Mouse (Mus musculus): ENCODE measurements around the gene Pvalb. TPM values are rescaled to one million over a fixed set of nuclear protein-coding genes. Genes with fewer than 3 reads are reported as not detected.
A peak's percentile ranks its signal among the peaks of the same experiment; 100 is the strongest.

The Pvalb gene
- polyA plus RNA-seq, 1 experiment from 2014 or later, result not detected

DNA sequence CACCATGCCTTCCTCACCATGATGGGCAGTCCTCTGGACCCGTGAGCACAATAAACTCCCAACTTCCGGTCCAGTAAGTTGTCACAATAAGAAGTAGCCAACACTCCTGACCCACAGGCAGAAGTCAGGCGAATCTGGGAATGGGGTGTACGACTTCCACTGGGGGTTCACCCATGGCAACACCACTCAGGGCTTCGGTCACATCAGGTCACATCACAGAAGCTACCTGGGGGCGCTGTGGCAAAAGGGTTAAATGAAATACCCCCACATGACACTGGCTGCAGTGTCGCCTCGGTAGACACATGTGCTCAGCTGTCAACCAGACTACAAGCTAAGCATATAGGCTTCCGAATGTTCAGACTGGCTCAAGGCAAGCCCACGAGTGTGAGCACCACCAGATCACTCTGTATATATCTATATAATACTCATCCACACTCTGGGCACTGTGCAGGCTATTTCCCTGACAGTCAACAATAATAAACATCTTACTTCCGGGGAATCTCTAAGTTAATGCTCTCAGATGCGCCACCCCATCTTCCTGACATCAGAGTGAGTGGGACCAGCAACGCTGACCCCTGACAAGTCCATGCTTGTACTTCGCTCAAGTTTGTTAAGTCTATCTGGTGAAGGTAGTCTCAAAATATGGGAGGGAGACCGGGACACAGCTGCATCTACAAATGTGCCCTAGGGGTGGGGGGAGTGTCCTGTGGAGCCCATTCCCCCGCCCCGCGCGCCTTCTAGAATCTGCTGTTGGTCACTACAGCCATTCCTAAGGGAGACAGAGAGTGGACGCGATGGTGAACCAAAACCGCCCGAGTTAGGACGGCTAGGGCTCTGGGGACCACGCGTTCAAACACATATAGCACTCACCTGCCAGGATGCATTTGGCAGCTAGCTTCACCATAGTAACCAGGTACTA lies 33.0 kb downstream of the Pvalb start:
- no peak; the same call in 1 of the 2 replicates for ATAC-seq (replicated peaks; ENCODE audit: low FRiP score, low TSS enrichment, low read depth)
- peak overlapping the region; percentile 88 for H3K4me2 ChIP-seq (ENCODE audit: low read length)
- H3K9me3 ChIP-seq (ENCODE audit: control insufficient read depth, low read length), result no peaks in the 10 kb centered on the region
- peaks cover 15% of the 10 kb centered on the region for H3K4me1 ChIP-seq (replicated peaks; ENCODE audit: control insufficient read depth, insufficient read depth, low read length)
- WGBS, result 25% methylated on average over 26 of the region's 26 CpGs
- no peaks in the 10 kb centered on the region for H3K36me3 ChIP-seq (ENCODE audit: control insufficient read depth, insufficient read depth, low read length)
- no peak for DNase-seq (ENCODE audit: low spot score)
- H3K9ac ChIP-seq (ENCODE audit: low read length), result peak overlapping the region; percentile 64
- 0 out of 2 replicates have a peak overlapping the region, but pooled peaks have one; percentile 38 for H3K27ac ChIP-seq (ENCODE audit: low read depth)
- peak overlapping the region; percentile 70 for H3K4me3 ChIP-seq (ENCODE audit: low read depth, low read length)
- H3K27me3 ChIP-seq (replicated peaks; ENCODE audit: control insufficient read depth, insufficient read depth, low read length), result no peaks in the 10 kb centered on the region

DNA sequence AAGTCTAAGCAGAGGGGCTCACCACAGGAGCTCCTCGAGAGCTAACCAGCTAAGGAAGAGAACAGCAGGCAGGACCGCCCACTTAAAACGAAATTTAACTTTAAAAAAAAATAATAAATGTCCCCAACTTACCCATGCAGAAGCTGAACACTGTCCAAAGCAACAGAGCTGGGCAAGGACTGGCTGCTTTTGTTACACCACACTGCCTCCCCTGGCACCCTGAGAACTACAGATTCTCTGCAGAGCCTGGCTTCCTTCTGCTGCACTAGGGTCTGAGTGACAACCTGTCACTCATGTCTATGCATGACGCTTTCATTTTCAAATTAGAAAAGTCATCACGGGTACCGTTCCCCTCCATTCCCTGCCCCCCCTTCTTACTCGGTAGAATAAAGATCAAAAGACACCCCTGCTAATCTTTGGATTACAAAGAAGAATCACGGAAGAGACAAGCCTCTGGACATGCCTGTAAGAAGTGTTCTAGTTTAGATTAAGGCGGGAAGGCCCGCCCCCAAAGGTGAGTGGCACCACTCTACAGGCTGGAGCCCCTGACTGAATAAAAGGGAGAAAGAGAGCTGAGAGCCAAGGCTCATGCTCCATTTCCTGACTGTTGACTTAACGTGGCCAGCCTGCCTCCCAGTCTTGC lies 33.8 kb downstream of the Pvalb start:
- H3K27me3 ChIP-seq (replicated peaks; ENCODE audit: control insufficient read depth, insufficient read depth, low read length), result no peaks in the 10 kb centered on the region
- H3K9ac ChIP-seq (ENCODE audit: low read length), result no peak overlapping the region
- no peak for ATAC-seq (replicated peaks; ENCODE audit: low FRiP score, low TSS enrichment, low read depth)
- peaks cover 15% of the 10 kb centered on the region for H3K4me1 ChIP-seq (replicated peaks; ENCODE audit: control insufficient read depth, insufficient read depth, low read length)
- H3K36me3 ChIP-seq (ENCODE audit: control insufficient read depth, insufficient read depth, low read length), result peaks cover 5% of the 10 kb centered on the region; the same call in 1 of the 2 replicates
- 84% methylated on average over 11 of the region's 11 CpGs for WGBS
- H3K4me2 ChIP-seq (ENCODE audit: low read length), result peak overlapping the region; percentile 88; the same call in 1 of the 2 replicates
- no peaks in the 10 kb centered on the region for H3K9me3 ChIP-seq (ENCODE audit: control insufficient read depth, low read length)
- no peak overlapping the region for H3K4me3 ChIP-seq (ENCODE audit: low read depth, low read length)
- no peak overlapping the region for H3K27ac ChIP-seq (ENCODE audit: low read depth)
- no peak for DNase-seq (ENCODE audit: low spot score)

DNA sequence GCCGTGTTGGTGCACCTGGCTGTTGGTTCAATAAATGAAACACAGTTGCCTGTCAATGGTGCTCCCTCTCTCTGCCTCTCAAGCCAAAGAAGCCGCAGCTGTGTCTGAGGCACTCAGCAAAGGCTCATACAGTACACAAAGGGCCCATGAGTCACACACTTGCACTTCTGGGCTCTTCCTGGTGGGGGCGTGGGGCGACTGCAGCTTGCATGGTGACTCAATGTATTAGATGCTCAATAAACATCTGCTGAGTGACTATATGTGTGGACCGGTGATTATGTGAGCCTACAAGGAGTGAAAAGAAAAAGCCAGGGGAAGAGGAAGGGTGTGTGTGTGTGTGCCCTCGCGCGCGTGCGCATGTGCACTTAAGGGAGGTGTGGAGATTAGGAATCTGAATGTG lies 34.5 kb downstream of the Pvalb start:
- H3K27ac ChIP-seq (ENCODE audit: low read depth), result no peak overlapping the region
- no peak overlapping the region for H3K4me3 ChIP-seq (ENCODE audit: low read depth, low read length)
- no peak overlapping the region for H3K9ac ChIP-seq (ENCODE audit: low read length)
- H3K4me1 ChIP-seq (replicated peaks; ENCODE audit: control insufficient read depth, insufficient read depth, low read length), result peaks cover 15% of the 10 kb centered on the region
- no peaks in the 10 kb centered on the region for H3K9me3 ChIP-seq (ENCODE audit: control insufficient read depth, low read length)
- no peak overlapping the region for H3K4me2 ChIP-seq (ENCODE audit: low read length)
- ATAC-seq (replicated peaks; ENCODE audit: low FRiP score, low TSS enrichment, low read depth) (no peak), DNase-seq (ENCODE audit: low spot score) (no peak)
- WGBS, result 92% methylated on average over 10 of the region's 10 CpGs
- H3K36me3 ChIP-seq (ENCODE audit: control insufficient read depth, insufficient read depth, low read length), result peaks cover 7% of the 10 kb centered on the region; the same call in 1 of the 2 replicates
- H3K27me3 ChIP-seq (replicated peaks; ENCODE audit: control insufficient read depth, insufficient read depth, low read length), result no peaks in the 10 kb centered on the region

GRCm38 (mm10) chr15:78170708-78171107 lies 35.5 kb downstream of the Pvalb start:
- ATAC-seq (replicated peaks; ENCODE audit: low FRiP score, low TSS enrichment, low read depth) (no peak), DNase-seq (ENCODE audit: low spot score) (no peak)
- WGBS, result 96% methylated on average over 15 of the region's 15 CpGs
- peaks cover 10% of the 10 kb centered on the region; the same call in 1 of the 2 replicates for H3K36me3 ChIP-seq (ENCODE audit: control insufficient read depth, insufficient read depth, low read length)
- no peak overlapping the region for H3K4me2 ChIP-seq (ENCODE audit: low read length)
- H3K27ac ChIP-seq (ENCODE audit: low read depth), result no peak overlapping the region
- H3K9ac ChIP-seq (ENCODE audit: low read length), result no peak overlapping the region
- no peak overlapping the region for H3K4me3 ChIP-seq (ENCODE audit: low read depth, low read length)
- no peaks in the 10 kb centered on the region for H3K9me3 ChIP-seq (ENCODE audit: control insufficient read depth, low read length)
- H3K4me1 ChIP-seq (replicated peaks; ENCODE audit: control insufficient read depth, insufficient read depth, low read length), result peaks cover 15% of the 10 kb centered on the region
- no peaks in the 10 kb centered on the region for H3K27me3 ChIP-seq (replicated peaks; ENCODE audit: control insufficient read depth, insufficient read depth, low read length)

DNA sequence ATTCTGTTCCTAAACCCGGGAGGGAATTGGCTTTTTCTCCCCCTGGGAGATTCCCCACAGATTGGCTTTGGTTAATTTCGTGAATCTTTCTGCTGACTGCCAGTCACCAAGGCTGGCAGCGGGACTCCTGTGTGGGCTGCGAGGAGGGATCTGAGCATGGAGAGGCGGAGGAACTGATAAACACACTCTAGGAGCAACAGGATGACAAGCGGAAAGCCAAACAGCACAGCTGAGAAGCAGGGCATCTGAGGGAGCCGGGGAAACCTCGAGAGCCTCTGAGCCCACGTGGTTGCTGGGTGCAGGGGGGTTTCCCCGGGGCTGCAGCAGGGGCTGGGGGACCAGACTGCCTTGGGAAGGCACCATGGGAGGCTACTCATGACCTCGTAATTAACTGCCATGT lies 36.6 kb downstream of the Pvalb start:
- H3K9me3 ChIP-seq (ENCODE audit: control insufficient read depth, low read length), result no peaks in the 10 kb centered on the region
- peaks cover 11% of the 10 kb centered on the region; the same call in 1 of the 2 replicates for H3K36me3 ChIP-seq (ENCODE audit: control insufficient read depth, insufficient read depth, low read length)
- ATAC-seq (replicated peaks; ENCODE audit: low FRiP score, low TSS enrichment, low read depth), result no peak
- H3K4me3 ChIP-seq (ENCODE audit: low read depth, low read length), result no peak overlapping the region
- 79% methylated on average over 11 of the region's 11 CpGs for WGBS
- no peak overlapping the region for H3K9ac ChIP-seq (ENCODE audit: low read length)
- H3K27ac ChIP-seq (ENCODE audit: low read depth), result no peak overlapping the region
- no peaks in the 10 kb centered on the region for H3K27me3 ChIP-seq (replicated peaks; ENCODE audit: control insufficient read depth, insufficient read depth, low read length)
- no peak for DNase-seq (ENCODE audit: low spot score)
- no peak overlapping the region for H3K4me2 ChIP-seq (ENCODE audit: low read length)
- H3K4me1 ChIP-seq (replicated peaks; ENCODE audit: control insufficient read depth, insufficient read depth, low read length), result peaks cover 10% of the 10 kb centered on the region

DNA sequence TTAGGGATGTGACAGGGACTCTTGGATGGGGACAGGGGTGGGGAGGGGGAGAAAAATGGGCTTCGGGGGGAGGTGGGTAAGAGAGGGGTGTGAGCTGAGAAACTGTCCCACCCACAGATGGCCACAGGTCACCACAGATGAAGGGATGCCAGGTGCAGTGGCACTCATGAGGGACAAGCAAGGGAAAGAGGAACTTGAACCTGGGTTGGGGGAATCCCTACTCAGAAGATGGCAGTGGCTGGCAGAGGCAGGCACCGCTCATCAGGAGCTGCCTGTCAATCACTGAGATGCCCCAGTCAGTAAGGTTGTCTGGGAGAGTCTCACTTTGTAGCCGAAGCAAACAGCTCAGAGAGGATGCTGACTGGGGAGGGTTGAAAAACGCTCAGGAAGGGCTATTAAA lies 40.9 kb downstream of the Pvalb start:
- WGBS, result 88% methylated on average over 4 of the region's 4 CpGs
- no peaks in the 10 kb centered on the region for H3K27me3 ChIP-seq (replicated peaks; ENCODE audit: control insufficient read depth, insufficient read depth, low read length)
- H3K27ac ChIP-seq (ENCODE audit: low read depth), result no peak overlapping the region
- DNase-seq (ENCODE audit: low spot score), result no peak
- no peak overlapping the region for H3K4me3 ChIP-seq (ENCODE audit: low read depth, low read length)
- H3K4me1 ChIP-seq (replicated peaks; ENCODE audit: control insufficient read depth, insufficient read depth, low read length), result no peaks in the 10 kb centered on the region
- H3K9ac ChIP-seq (ENCODE audit: low read length), result no peak overlapping the region
- ATAC-seq (replicated peaks; ENCODE audit: low FRiP score, low TSS enrichment, low read depth), result no peak
- peaks cover 17% of the 10 kb centered on the region; the same call in 1 of the 2 replicates for H3K36me3 ChIP-seq (ENCODE audit: control insufficient read depth, insufficient read depth, low read length)
- H3K9me3 ChIP-seq (ENCODE audit: control insufficient read depth, low read length), result no peaks in the 10 kb centered on the region
- H3K4me2 ChIP-seq (ENCODE audit: low read length), result no peak overlapping the region

- no peaks in the 10 kb centered on the region for H3K4me1 ChIP-seq (replicated peaks; ENCODE audit: control insufficient read depth, insufficient read depth, low read length)
- H3K27me3 ChIP-seq (replicated peaks; ENCODE audit: control insufficient read depth, insufficient read depth, low read length), result no peaks in the 10 kb centered on the region
- H3K4me3 ChIP-seq (ENCODE audit: low read depth, low read length), result no peak overlapping the region
- no peak overlapping the region for H3K27ac ChIP-seq (ENCODE audit: low read depth)
- WGBS, result 90% methylated on average over 11 of the region's 11 CpGs
- no peak overlapping the region for H3K4me2 ChIP-seq (ENCODE audit: low read length)
- ATAC-seq (replicated peaks; ENCODE audit: low FRiP score, low TSS enrichment, low read depth) (no peak), DNase-seq (ENCODE audit: low spot score) (no peak)
- H3K36me3 ChIP-seq (ENCODE audit: control insufficient read depth, insufficient read depth, low read length), result peaks cover 17% of the 10 kb centered on the region; the same call in 1 of the 2 replicates
- no peaks in the 10 kb centered on the region for H3K9me3 ChIP-seq (ENCODE audit: control insufficient read depth, low read length)
- no peak overlapping the region for H3K9ac ChIP-seq (ENCODE audit: low read length)
These were observed 41.7 kb downstream of the Pvalb start for GRCm38 (mm10) chr15:78164466-78164865.

DNA sequence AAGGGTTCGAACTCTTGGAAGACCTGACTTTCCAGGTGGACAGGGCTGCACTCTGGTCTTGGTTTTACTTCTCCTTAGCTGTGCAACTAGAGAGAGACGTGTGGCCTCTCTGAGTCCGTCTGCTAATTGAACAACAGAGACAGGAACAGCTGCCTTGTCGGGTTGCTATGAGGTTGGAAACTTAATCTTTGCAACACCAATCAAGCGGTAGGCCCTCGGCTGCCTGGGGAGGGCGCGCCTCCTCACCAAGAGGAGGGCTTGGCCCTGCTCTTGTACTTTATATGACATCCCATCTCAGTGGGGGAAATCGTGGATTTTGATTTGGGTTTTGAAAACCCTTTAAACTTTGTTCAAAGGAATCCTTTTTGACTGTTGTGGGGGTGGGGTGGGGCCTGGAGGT lies 44.3 kb downstream of the Pvalb start:
- no peak for ATAC-seq (replicated peaks; ENCODE audit: low FRiP score, low TSS enrichment, low read depth)
- Histone ChIP-seq H3K27me3 (replicated peaks; ENCODE audit: control insufficient read depth, insufficient read depth, low read length) (no peaks in the 10 kb centered on the region), H3K27ac (ENCODE audit: low read depth) (no peak overlapping the region), H3K4me1 (replicated peaks; ENCODE audit: control insufficient read depth, insufficient read depth, low read length) (no peaks in the 10 kb centered on the region), H3K4me3 (ENCODE audit: low read depth, low read length) (no peak overlapping the region), H3K9me3 (ENCODE audit: control insufficient read depth, low read length) (no peaks in the 10 kb centered on the region), H3K36me3 (ENCODE audit: control insufficient read depth, insufficient read depth, low read length) (peaks cover 10% of the 10 kb centered on the region; the same call in 1 of the 2 replicates), H3K4me2 (ENCODE audit: low read length) (no peak overlapping the region), H3K9ac (ENCODE audit: low read length) (no peak overlapping the region)
- WGBS, result 80% methylated on average over 9 of the region's 9 CpGs
- no peak for DNase-seq (ENCODE audit: low spot score)

All from intestine, embryonic 14.5 days (tissue).